Mouse (Mus musculus): ENCODE measurements at regions not wholly inside any gene's neighbourhood (a gene's known extent, or its start where the extent isn't known, plus 50 kb on each side); places are given as distances from the start of the nearest gene placed in this dataset.
"Not testable (repeated sequence)": the region's sequence is repeated elsewhere in the genome, so short reads cannot be mapped to it uniquely, and the experiment has no call there.

GRCm38 (mm10) chr6:12835079-12835478 lies 85.9 kb upstream of the Thsd7a start:
- ATAC-seq (ENCODE audit: insufficient read depth, low FRiP score, low read depth), result not testable (repeated sequence)
- WGBS, result 80% methylated on average over 3 of the region's 3 CpGs

GRCm38 (mm10) chr6:12833358-12833757 lies 84.1 kb upstream of the Thsd7a start:
- H3K36me3 ChIP-seq, result no peaks in the 10 kb centered on the region
- H3K4me2 ChIP-seq, result no peak overlapping the region
- H3K27me3 ChIP-seq (replicated peaks), result no peaks in the 10 kb centered on the region
- no peaks in the 10 kb centered on the region for H3K4me1 ChIP-seq
- H3K27ac ChIP-seq, result no peak overlapping the region
- H3K9me3 ChIP-seq, result no peaks in the 10 kb centered on the region
- H3K4me3 ChIP-seq (replicated peaks), result no peak overlapping the region
- 56% methylated on average over 5 of the region's 5 CpGs for WGBS
- ATAC-seq (ENCODE audit: insufficient read depth, low FRiP score, low read depth), result no peak
- no peak overlapping the region for H3K9ac ChIP-seq

More at GRCm38 (mm10) chr6:12835079-12835478, 85.9 kb upstream of the Thsd7a start:
- not testable (repeated sequence) for H3K9me3 ChIP-seq; H3K4me1 ChIP-seq; H3K9ac ChIP-seq; H3K4me3 ChIP-seq (replicated peaks); H3K36me3 ChIP-seq; H3K4me2 ChIP-seq; H3K27ac ChIP-seq; H3K27me3 ChIP-seq (replicated peaks)

GRCm38 (mm10) chr6:12831916-12832315 lies 82.7 kb upstream of the Thsd7a start:
- Histone ChIP-seq H3K27me3 (replicated peaks) (no peaks in the 10 kb centered on the region), H3K9me3 (no peaks in the 10 kb centered on the region), H3K4me1 (no peaks in the 10 kb centered on the region), H3K9ac (no peak overlapping the region), H3K4me3 (replicated peaks) (no peak overlapping the region), H3K36me3 (no peaks in the 10 kb centered on the region), H3K4me2 (no peak overlapping the region), H3K27ac (no peak overlapping the region)
- ATAC-seq (ENCODE audit: insufficient read depth, low FRiP score, low read depth), result no peak

GRCm38 (mm10) chr6:12831485-12831884 lies 82.3 kb upstream of the Thsd7a start:
- H3K36me3 ChIP-seq, result no peaks in the 10 kb centered on the region
- H3K4me3 ChIP-seq (replicated peaks), result no peak overlapping the region
- no peak overlapping the region for H3K9ac ChIP-seq
- 51% methylated on average over 2 of the region's 2 CpGs for WGBS
- ATAC-seq (ENCODE audit: insufficient read depth, low FRiP score, low read depth), result no peak
- no peak overlapping the region for H3K27ac ChIP-seq
- H3K4me2 ChIP-seq, result no peak overlapping the region
- H3K4me1 ChIP-seq, result no peaks in the 10 kb centered on the region
- no peaks in the 10 kb centered on the region for H3K9me3 ChIP-seq
- no peaks in the 10 kb centered on the region for H3K27me3 ChIP-seq (replicated peaks)

- H3K27me3 ChIP-seq (replicated peaks), result no peaks in the 10 kb centered on the region
- ATAC-seq (ENCODE audit: insufficient read depth, low FRiP score, low read depth), result no peak
- WGBS, result 55% methylated on average over 4 of the region's 4 CpGs
- H3K9ac ChIP-seq, result no peak overlapping the region
- no peaks in the 10 kb centered on the region for H3K36me3 ChIP-seq
- no peaks in the 10 kb centered on the region for H3K9me3 ChIP-seq
- no peaks in the 10 kb centered on the region for H3K4me1 ChIP-seq
- H3K4me2 ChIP-seq, result no peak overlapping the region
- H3K4me3 ChIP-seq (replicated peaks), result no peak overlapping the region
- no peak overlapping the region for H3K27ac ChIP-seq
Observed at GRCm38 (mm10) chr6:12827745-12828144, 78.5 kb upstream of the Thsd7a start.

- ATAC-seq (ENCODE audit: insufficient read depth, low FRiP score, low read depth), result no peak
- Histone ChIP-seq H3K9me3 (no peaks in the 10 kb centered on the region), H3K4me2 (no peak overlapping the region), H3K9ac (no peak overlapping the region), H3K4me1 (no peaks in the 10 kb centered on the region), H3K27me3 (replicated peaks) (no peaks in the 10 kb centered on the region), H3K36me3 (no peaks in the 10 kb centered on the region), H3K27ac (no peak overlapping the region), H3K4me3 (replicated peaks) (no peak overlapping the region)
- WGBS, result 71% methylated on average over 4 of the region's 4 CpGs
Observed at GRCm38 (mm10) chr6:12814972-12815770, 66.0 kb upstream of the Thsd7a start.

- H3K4me1 ChIP-seq; H3K27me3 ChIP-seq (replicated peaks); H3K4me2 ChIP-seq; H3K27ac ChIP-seq; H3K4me3 ChIP-seq (replicated peaks); H3K9me3 ChIP-seq; H3K36me3 ChIP-seq; H3K9ac ChIP-seq: not testable (repeated sequence)
- 46% methylated on average over 5 of the region's 5 CpGs for WGBS
- peak; percentile 58; the same call in 1 of the 2 replicates for ATAC-seq (ENCODE audit: insufficient read depth, low FRiP score, low read depth)
Observed at GRCm38 (mm10) chr6:12813781-12814180, 64.6 kb upstream of the Thsd7a start.

GRCm38 (mm10) chr6:12812467-12812866 lies 63.3 kb upstream of the Thsd7a start:
- WGBS, result 85% methylated on average over 1 of the region's 1 CpGs
- H3K27ac ChIP-seq, result no peak overlapping the region
- no peak overlapping the region for H3K9ac ChIP-seq
- no peaks in the 10 kb centered on the region for H3K4me1 ChIP-seq
- no peak for ATAC-seq (ENCODE audit: insufficient read depth, low FRiP score, low read depth)
- H3K4me2 ChIP-seq, result no peak overlapping the region
- H3K27me3 ChIP-seq (replicated peaks), result no peaks in the 10 kb centered on the region
- no peaks in the 10 kb centered on the region for H3K36me3 ChIP-seq
- no peaks in the 10 kb centered on the region for H3K9me3 ChIP-seq
- H3K4me3 ChIP-seq (replicated peaks), result no peak overlapping the region

GRCm38 (mm10) chr6:12812036-12812435 lies 62.8 kb upstream of the Thsd7a start:
- H3K27ac ChIP-seq, result no peak overlapping the region
- no peaks in the 10 kb centered on the region for H3K36me3 ChIP-seq
- WGBS, result 63% methylated on average over 1 of the region's 1 CpGs
- ATAC-seq (ENCODE audit: insufficient read depth, low FRiP score, low read depth), result no peak
- H3K4me2 ChIP-seq, result no peak overlapping the region
- no peak overlapping the region for H3K9ac ChIP-seq
- H3K4me1 ChIP-seq, result no peaks in the 10 kb centered on the region
- H3K27me3 ChIP-seq (replicated peaks), result no peaks in the 10 kb centered on the region
- H3K4me3 ChIP-seq (replicated peaks), result no peak overlapping the region
- H3K9me3 ChIP-seq, result no peaks in the 10 kb centered on the region

GRCm38 (mm10) chr6:12809601-12810000 lies 60.4 kb upstream of the Thsd7a start:
- WGBS, result 70% methylated on average over 5 of the region's 5 CpGs
- ATAC-seq (ENCODE audit: insufficient read depth, low FRiP score, low read depth), result no peak
- H3K4me1 ChIP-seq, result no peaks in the 10 kb centered on the region

More at GRCm38 (mm10) chr6:12809601-12810000, 60.4 kb upstream of the Thsd7a start:
- Histone ChIP-seq H3K27ac (no peak overlapping the region), H3K9me3 (no peaks in the 10 kb centered on the region), H3K9ac (no peak overlapping the region), H3K36me3 (no peaks in the 10 kb centered on the region), H3K4me2 (no peak overlapping the region), H3K27me3 (replicated peaks) (no peaks in the 10 kb centered on the region), H3K4me3 (replicated peaks) (no peak overlapping the region)
